ENCODE assay signal across 20 mouse cellular contexts in the genomic region with DNA sequence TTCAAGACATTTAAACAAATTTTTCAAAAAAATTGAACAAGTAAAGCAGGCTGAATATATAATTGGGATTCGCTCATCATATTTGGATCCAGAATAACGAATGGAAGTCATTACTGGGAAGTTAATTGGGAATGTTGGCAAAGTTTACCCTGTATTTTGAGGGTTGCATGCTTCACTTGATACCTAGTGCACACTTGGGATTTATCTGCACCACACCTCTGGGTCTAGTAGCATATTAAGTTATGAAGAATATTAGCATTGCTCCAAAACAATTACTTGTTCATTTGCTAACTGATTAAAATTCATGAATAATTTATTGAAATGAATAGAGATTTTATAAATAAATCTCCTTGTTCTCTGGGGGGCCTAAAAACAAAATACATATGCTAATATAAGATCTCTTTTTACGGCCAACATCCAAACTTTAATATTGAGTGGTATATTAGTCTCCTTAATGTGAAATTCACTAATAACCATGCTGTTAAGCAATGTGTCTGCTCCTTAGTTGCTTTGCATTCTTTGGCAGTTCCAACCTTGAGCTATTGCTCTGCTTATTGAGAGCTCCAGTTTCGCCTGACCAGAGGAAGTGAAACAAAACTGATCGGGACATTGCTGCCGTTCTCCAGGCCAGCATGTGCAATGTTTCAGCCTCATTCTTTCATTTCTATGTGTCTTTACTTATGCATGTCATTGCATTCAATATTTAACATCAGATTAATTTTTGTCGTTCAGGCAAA.
DNase-seq lines count a peak whose midpoint lies in the region; ATAC-seq and TF ChIP-seq lines count a peak whose summit lies in the region.
"Had no signal": no experiment of that assay in that cellular context is flagged by ENCODE, and none has a peak within 500 bp of the region (broad histone marks: within the 10 kb centered on the region; RNA-seq: fewer than 3 reads in every experiment).

No protein-coding gene starts in this region.

- H3K4me3 ChIP-seq in hindbrain, embryonic 14.5 days (replicated peaks; ENCODE audit: low read length): no peak overlapping the region
- H3K4me3 ChIP-seq in hindbrain, embryonic 12.5 days: no peak overlapping the region
- no peak overlapping the region for H3K4me3 ChIP-seq in stomach, postnatal 0 days (ENCODE audit: low read depth, low read length)
- H3K4me3 ChIP-seq: embryonic facial prominence, embryonic 10.5 days; forebrain, embryonic 13.5 days; heart, embryonic 12.5 days; hindbrain, embryonic 15.5 days had no signal

- WGBS in hindbrain, embryonic 14.5 days: 73% methylated on average over 7 of the region's 7 CpGs
- WGBS in hindbrain, embryonic 12.5 days: 82% methylated on average over 7 of the region's 7 CpGs
- WGBS in stomach, postnatal 0 days: 80% methylated on average over 7 of the region's 7 CpGs

- H3K9ac ChIP-seq in hindbrain, embryonic 14.5 days: no peak overlapping the region
- no peak overlapping the region for H3K9ac ChIP-seq in hindbrain, embryonic 12.5 days
- H3K9ac ChIP-seq in stomach, postnatal 0 days (ENCODE audit: low read length): no peak overlapping the region
- H3K9ac ChIP-seq: forebrain, embryonic 13.5 days; forebrain, postnatal 0 days; heart, embryonic 12.5 days; hindbrain, embryonic 15.5 days had no signal

- no peaks in the 10 kb centered on the region for H3K36me3 ChIP-seq in hindbrain, embryonic 14.5 days (replicated peaks; ENCODE audit: control insufficient read depth, insufficient read depth)
- no peaks in the 10 kb centered on the region for H3K36me3 ChIP-seq in hindbrain, embryonic 12.5 days
- no peaks in the 10 kb centered on the region for H3K36me3 ChIP-seq in stomach, postnatal 0 days (ENCODE audit: control insufficient read depth, insufficient read depth, low read length)
- H3K36me3 ChIP-seq: hindbrain, embryonic 15.5 days had no signal

- TF ChIP-seq CTCF in brain, embryonic 14.5 days (IDR thresholded peaks at IDR 0.05; ENCODE audit: borderline replicate concordance, extremely low read depth, insufficient read depth, insufficient read length): no peak
- TF ChIP-seq CTCF in stomach, postnatal 0 days (IDR thresholded peaks at IDR 0.05; ENCODE audit: low read depth): no peak

- intact Hi-C loops in heart, postnatal 10 days (cut with DNase I): no loop called here

- H3K27ac ChIP-seq in hindbrain, embryonic 14.5 days: no peak overlapping the region
- no peak overlapping the region for H3K27ac ChIP-seq in hindbrain, embryonic 12.5 days
- H3K27ac ChIP-seq in stomach, postnatal 0 days (replicated peaks): no peak overlapping the region
- H3K27ac ChIP-seq: embryonic facial prominence, embryonic 10.5 days; forebrain, embryonic 13.5 days; hindbrain, embryonic 15.5 days had no signal

- no peak overlapping the region for H3K4me2 ChIP-seq in hindbrain, embryonic 14.5 days (replicated peaks)
- H3K4me2 ChIP-seq in hindbrain, embryonic 12.5 days (replicated peaks): no peak overlapping the region
- H3K4me2 ChIP-seq in stomach, postnatal 0 days (replicated peaks; ENCODE audit: low read depth): peak overlapping the region; percentile 14; the same call in 1 of the 2 replicates
- H3K4me2 ChIP-seq: forebrain, embryonic 13.5 days; heart, embryonic 12.5 days; hindbrain, embryonic 15.5 days had no signal

- no peaks in the 10 kb centered on the region for H3K27me3 ChIP-seq in hindbrain, embryonic 14.5 days (ENCODE audit: control insufficient read depth, insufficient read depth, low read length)
- no peaks in the 10 kb centered on the region for H3K27me3 ChIP-seq in hindbrain, embryonic 12.5 days
- no peaks in the 10 kb centered on the region for H3K27me3 ChIP-seq in stomach, postnatal 0 days (ENCODE audit: control insufficient read depth, insufficient read depth, low read length)
- H3K27me3 ChIP-seq: forebrain, embryonic 13.5 days; heart, embryonic 12.5 days; hindbrain, embryonic 15.5 days; Patski had no signal

- peak; percentile 71; the same call in 1 of the 2 replicates for ATAC-seq in hindbrain, embryonic 14.5 days (ENCODE audit: low FRiP score)
- ATAC-seq in hindbrain, embryonic 12.5 days (ENCODE audit: low FRiP score): no peak
- peak; percentile 66 for ATAC-seq in megakaryocyte progenitor cell, adult 5-6 weeks (replicated peaks; ENCODE audit: poor library complexity)
- ATAC-seq in stomach, postnatal 0 days (ENCODE audit: low FRiP score, low TSS enrichment): no peak
- ATAC-seq: activated CD4-positive, CD25-positive, alpha-beta regulatory T cell, adult 4 months; forebrain, embryonic 13.5 days; forebrain, postnatal 0 days; Patski had no signal

- H3K9me3 ChIP-seq in hindbrain, embryonic 14.5 days (ENCODE audit: control insufficient read depth, low read length): no peaks in the 10 kb centered on the region
- H3K9me3 ChIP-seq in hindbrain, embryonic 12.5 days (replicated peaks): no peaks in the 10 kb centered on the region
- H3K9me3 ChIP-seq in stomach, postnatal 0 days (ENCODE audit: control insufficient read depth, low read length): no peaks in the 10 kb centered on the region
- H3K9me3 ChIP-seq: embryonic facial prominence, embryonic 10.5 days; forebrain, embryonic 13.5 days; heart, embryonic 12.5 days; hindbrain, embryonic 15.5 days had no signal

- no peak for DNase-seq in hindbrain, embryonic 14.5 days (ENCODE audit: low spot score)
- DNase-seq in brain, embryonic 14.5 days (ENCODE audit: low read depth): peak; percentile 18
- DNase-seq in stomach, postnatal 0 days (ENCODE audit: low spot score): no peak
- DNase-seq in spleen, postnatal 14 days (ENCODE audit: low spot score in 2 of 2): no peak
- DNase-seq in heart, postnatal 10 days: no peak
- DNase-seq: adrenal gland, postnatal 14 days; cerebellum, adult 18-20 months; cerebellum, adult 9-11 months; cerebellum, postnatal 36 days; forebrain, postnatal 0 days; gastrocnemius, postnatal 14 days; heart, postnatal 36 days had no signal

- no peak for TF ChIP-seq EP300 in stomach, postnatal 0 days (optimal IDR thresholded peaks at IDR 0.05)

- 0 out of 2 replicates have a peak, but pooled peaks cover 3% of the 10 kb centered on the region for H3K4me1 ChIP-seq in hindbrain, embryonic 14.5 days (replicated peaks; ENCODE audit: control insufficient read depth, insufficient read depth, low read length)
- H3K4me1 ChIP-seq in hindbrain, embryonic 12.5 days: no peaks in the 10 kb centered on the region
- no peaks in the 10 kb centered on the region for H3K4me1 ChIP-seq in stomach, postnatal 0 days (replicated peaks; ENCODE audit: control insufficient read depth, insufficient read depth)
- H3K4me1 ChIP-seq: embryonic facial prominence, embryonic 10.5 days; forebrain, embryonic 13.5 days; heart, embryonic 12.5 days; hindbrain, embryonic 15.5 days had no signal

- TF ChIP-seq POLR2A in brain, embryonic 14.5 days (IDR thresholded peaks at IDR 0.05; ENCODE audit: borderline replicate concordance, extremely low read depth, insufficient read depth, insufficient read length, poor library complexity, severe bottlenecking): no peak

Comparison
In these comparisons a context has a peak if more than half of its experiments do, and no peak if none do; other contexts are left out.
1. ATAC-seq: peak in hindbrain, embryonic 14.5 days (single experiment) and megakaryocyte progenitor cell, adult 5-6 weeks (single experiment); none in hindbrain, embryonic 12.5 days (single experiment) and stomach, postnatal 0 days (single experiment).